Mouse (Mus musculus) lung, adult 2 months (tissue): ENCODE results near the gene Gemin5.

Experiments used
- CTCF ChIP-seq: fragments of 200-500 bp; IDR thresholded peaks from 2 replicates; pipeline ENCODE4 v1.5.1; 2011; ENCODE audit warnings: mild to moderate bottlenecking, low read length, control low read depth; ENCODE audit not compliant: insufficient read depth
- POLR2A ChIP-seq: fragments of 200-500 bp; IDR thresholded peaks from 2 replicates; pipeline ENCODE4 v1.6.1; 2011; ENCODE audit warnings: low read depth, mild to moderate bottlenecking, control low read depth, low read length, borderline replicate concordance; ENCODE audit errors: extremely low read depth

GRCm38 (mm10) chr11:58101194-58101720 lies 67.1 kb downstream of the Gemin5 start:
- TF ChIP-seq CTCF (no peak), POLR2A (no peak)
